Mouse (Mus musculus) lung, adult 2 months (tissue): Measurements from ENCODE around the gene 0610010F05Rik.
"Not testable (repeated sequence)": the region's sequence is repeated elsewhere in the genome, so short reads cannot be mapped to it uniquely, and the experiment has no call there.

ENCODE experiments used
- CTCF ChIP-seq: fragments of 200-500 bp; IDR thresholded peaks from 2 replicates; pipeline ENCODE4 v1.5.1; 2011; ENCODE audit warnings: mild to moderate bottlenecking, low read length, control low read depth; ENCODE audit not compliant: insufficient read depth
- POLR2A ChIP-seq: fragments of 200-500 bp; IDR thresholded peaks from 2 replicates; pipeline ENCODE4 v1.6.1; 2011; ENCODE audit warnings: low read depth, mild to moderate bottlenecking, control low read depth, low read length, borderline replicate concordance; ENCODE audit errors: extremely low read depth

DNA sequence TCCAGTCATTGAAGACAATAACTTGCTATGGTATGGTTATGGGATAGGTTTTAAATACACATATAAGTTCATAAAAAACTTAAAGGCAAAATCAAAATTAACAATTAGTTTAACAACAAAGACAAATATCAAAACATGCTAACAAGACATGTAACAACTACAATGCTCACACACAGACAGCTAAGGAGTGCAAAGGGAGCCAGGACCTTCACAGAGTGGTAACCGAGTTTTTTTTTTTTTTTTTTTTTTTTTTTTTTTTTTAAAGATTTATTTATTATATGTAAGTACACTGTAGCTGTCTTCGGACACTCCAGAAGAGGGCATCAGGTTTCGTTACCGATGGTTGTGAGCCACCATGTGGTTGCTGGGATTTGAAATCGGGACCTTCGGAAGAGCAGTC lies 26.1 kb downstream of the 0610010F05Rik start:
- TF ChIP-seq CTCF, POLR2A: not testable (repeated sequence)
